Mouse (Mus musculus) cortical plate, adult 2 months (tissue): ENCODE measurements around the gene Egfl8. TPM values are rescaled to one million over a fixed set of nuclear protein-coding genes. Genes with fewer than 3 reads are reported as not detected.
A peak's percentile ranks its signal among the peaks of the same experiment; 100 is the strongest.

Experiments used
- H3K27ac ChIP-seq: fragments of 200-500 bp; 2 replicates; pipeline ENCODE4 v1.5.1; 2012; ENCODE audit warnings: low read length, control low read depth, inconsistent platforms; ENCODE audit not compliant: insufficient read depth
- H3K4me1 ChIP-seq: fragments of 200-500 bp; 2 replicates; pipeline ENCODE4 v1.6.1; 2011; ENCODE audit warnings: low read length; ENCODE audit not compliant: control insufficient read depth, insufficient read depth
- H3K4me3 ChIP-seq: fragments of 200-500 bp; 2 replicates; pipeline ENCODE4 v1.5.1; 2011; ENCODE audit warnings: mild to moderate bottlenecking, low read length, control low read depth; ENCODE audit not compliant: insufficient read depth
- CTCF ChIP-seq: fragments of 200-500 bp; IDR thresholded peaks from 2 replicates; pipeline ENCODE4 v1.5.1; 2011; ENCODE audit warnings: mild to moderate bottlenecking, control low read depth, low read length; ENCODE audit not compliant: insufficient read depth; ENCODE audit errors: extremely low read depth
- POLR2A ChIP-seq: fragments of 200-500 bp; IDR thresholded peaks from 2 replicates; pipeline ENCODE4 v1.6.1; 2011; ENCODE audit warnings: mild to moderate bottlenecking, low read length, control low read depth; ENCODE audit not compliant: insufficient read depth; ENCODE audit errors: extremely low read depth
- polyA plus RNA-seq: library from polyadenylated mRNA; depleted of rRNA; stranded (reverse); fragments of >200 nt; gene quantifications from 2 replicates; pipeline ENCODE4 v1.2.3, GENCODE M21; 2012

Gene Egfl8
- polyA plus RNA-seq, 1 experiment, result 5.3 TPM

DNA sequence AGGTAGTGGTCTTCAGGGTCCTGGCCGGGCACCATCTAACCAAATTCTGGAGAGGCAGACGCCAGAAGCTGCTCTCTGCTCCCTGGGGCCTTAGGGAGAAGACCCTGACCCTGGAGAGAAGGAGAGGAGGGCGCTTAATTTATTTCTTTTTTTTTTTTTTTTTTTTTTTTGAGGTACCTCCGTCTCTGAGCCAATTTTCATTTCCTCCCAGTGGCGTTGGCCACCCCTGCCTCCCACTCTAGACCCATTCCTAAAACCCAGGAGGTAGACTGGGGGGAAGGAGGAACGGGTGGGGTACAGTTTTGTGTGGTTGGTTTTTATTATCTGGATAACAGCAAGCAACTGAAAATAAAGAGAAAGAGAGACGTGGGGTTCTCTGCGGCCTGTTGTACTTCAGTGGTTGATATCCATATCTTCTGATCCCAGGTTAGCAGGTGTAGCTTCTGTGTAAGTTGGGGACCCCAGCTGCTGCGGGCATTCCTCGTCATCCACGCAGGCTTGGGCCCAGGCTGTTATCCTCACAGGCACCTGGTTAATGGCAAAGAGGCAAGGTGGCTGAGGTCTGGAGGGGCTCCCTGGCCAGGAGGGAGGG, 2.6 kb downstream of the Egfl8 start:
- TF ChIP-seq CTCF (no peak), POLR2A (no peak)
- Histone ChIP-seq H3K4me3 (no peak overlapping the region), H3K27ac (no peak overlapping the region), H3K4me1 (peaks cover 5% of the 10 kb centered on the region)

DNA sequence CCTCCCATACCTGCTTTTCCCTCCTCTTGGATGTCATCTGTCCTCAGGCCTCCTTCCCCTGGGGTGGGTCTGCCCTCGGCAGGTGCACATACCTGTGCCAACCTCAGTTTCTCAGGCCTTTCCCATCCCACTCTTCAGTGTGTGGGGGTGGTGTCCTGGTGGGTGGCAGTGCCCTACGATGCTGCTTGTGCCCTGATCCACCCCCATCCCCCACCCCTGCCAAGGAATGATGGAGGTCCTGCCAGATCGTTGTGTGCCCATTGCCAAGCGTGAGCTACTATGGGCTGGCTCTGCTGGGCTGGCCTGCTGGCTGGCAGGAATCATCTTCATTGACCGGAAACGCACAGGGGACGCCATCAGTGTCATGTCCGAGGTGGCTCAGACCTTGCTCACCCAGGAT, 4.7 kb downstream of the Egfl8 start:
- Histone ChIP-seq H3K4me1 (peaks cover 8% of the 10 kb centered on the region), H3K27ac (no peak overlapping the region), H3K4me3 (no peak overlapping the region)
- TF ChIP-seq CTCF (no peak), POLR2A (no peak)

DNA sequence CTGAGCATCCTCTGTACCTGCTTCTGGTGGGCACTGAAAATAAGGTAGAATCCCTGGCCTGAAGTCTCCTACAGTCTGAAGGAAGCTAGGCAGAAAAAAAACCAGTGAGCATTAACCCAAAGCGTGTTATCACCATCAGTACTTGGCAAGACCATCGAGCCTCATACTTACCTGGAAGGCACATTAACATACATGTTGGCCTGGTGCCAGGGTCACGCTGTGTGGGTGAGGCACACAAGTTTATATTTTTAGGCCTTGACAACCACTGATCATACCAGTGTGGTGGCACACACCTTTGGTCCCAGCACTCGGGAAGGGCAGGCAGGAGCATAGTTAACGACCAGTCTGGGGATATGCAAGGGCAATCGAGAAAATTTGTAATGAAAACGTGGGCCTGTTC, 7.8 kb downstream of the Egfl8 start:
- TF ChIP-seq CTCF, result no peak
- no peak for TF ChIP-seq POLR2A
- Histone ChIP-seq H3K4me3 (no peak overlapping the region), H3K4me1 (peaks cover 9% of the 10 kb centered on the region), H3K27ac (no peak overlapping the region)

DNA sequence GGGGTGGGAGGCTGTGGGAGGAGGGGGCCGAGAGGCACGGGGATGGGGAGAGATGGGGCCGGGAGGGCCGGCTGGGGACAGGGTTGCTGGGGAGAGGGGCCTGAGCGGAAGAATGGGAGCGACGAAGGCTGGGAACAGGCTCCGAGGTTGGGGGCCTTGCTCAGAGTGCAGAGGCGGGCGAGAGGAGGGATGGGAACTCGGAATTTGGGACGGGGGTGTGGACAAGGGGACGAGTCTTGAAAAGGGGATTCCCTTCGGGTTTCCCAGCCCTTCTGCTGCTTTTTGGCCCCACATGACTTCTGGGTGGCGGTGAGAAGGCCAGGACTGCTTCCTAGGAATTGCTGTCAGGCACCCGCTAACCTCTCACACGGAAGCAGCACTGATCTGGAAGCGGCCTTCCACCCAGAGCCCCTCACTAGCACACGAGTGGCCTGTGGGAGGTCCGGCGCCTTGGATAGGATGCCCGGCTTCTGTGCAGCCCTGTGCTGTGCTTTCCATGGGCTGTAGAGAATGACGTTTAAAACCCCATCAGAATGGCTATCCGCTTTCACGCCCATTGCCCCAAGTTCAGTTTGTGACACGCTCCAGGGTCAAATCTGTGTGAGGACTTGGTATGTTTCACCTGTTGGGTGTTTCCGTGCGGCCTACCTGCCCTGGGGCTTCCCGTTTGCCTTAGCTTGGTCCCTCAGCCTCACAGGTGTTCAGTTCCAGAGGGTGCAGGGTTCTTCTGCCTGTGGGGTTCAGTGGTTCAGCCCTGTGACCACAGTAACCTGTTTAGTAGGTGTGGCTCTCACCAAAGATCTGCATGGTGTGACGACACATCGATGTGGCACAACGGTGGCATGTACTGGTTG, 9.4 kb downstream of the Egfl8 start:
- TF ChIP-seq POLR2A (no peak), CTCF (no peak)
- Histone ChIP-seq H3K4me1 (peaks cover 9% of the 10 kb centered on the region), H3K27ac (no peak overlapping the region), H3K4me3 (peak overlapping the region; percentile 61)

GRCm38 (mm10) chr17:34605609-34606008, 10.2 kb downstream of the Egfl8 start:
- no peak for TF ChIP-seq CTCF
- peak; percentile 77 for TF ChIP-seq POLR2A
- Histone ChIP-seq H3K4me3 (peak overlapping the region; percentile 61), H3K27ac (peak overlapping the region; percentile 90), H3K4me1 (peaks cover 9% of the 10 kb centered on the region)

GRCm38 (mm10) chr17:34604511-34605237, 11.1 kb downstream of the Egfl8 start:
- Histone ChIP-seq H3K4me3 (peak overlapping the region; percentile 61), H3K4me1 (peaks cover 9% of the 10 kb centered on the region), H3K27ac (peak overlapping the region; percentile 90)
- no peak for TF ChIP-seq POLR2A
- no peak for TF ChIP-seq CTCF

- TF ChIP-seq POLR2A (peak; percentile 66; the same call in 1 of the 2 replicates), CTCF (no peak)
- H3K4me3 ChIP-seq, result peak within 1 kb of the TSS; percentile 69
- H3K4me1 ChIP-seq, result peaks cover 9% of the 10 kb centered on the region
- H3K27ac ChIP-seq, result peak within 1 kb of the TSS; percentile 90
Measured at GRCm38 (mm10) chr17:34604061-34604508, 11.7 kb downstream of the Egfl8 start, which contains the start of gene Agpat1. Gene Agpat1 (plus strand): TSS chr17:34604262.

DNA sequence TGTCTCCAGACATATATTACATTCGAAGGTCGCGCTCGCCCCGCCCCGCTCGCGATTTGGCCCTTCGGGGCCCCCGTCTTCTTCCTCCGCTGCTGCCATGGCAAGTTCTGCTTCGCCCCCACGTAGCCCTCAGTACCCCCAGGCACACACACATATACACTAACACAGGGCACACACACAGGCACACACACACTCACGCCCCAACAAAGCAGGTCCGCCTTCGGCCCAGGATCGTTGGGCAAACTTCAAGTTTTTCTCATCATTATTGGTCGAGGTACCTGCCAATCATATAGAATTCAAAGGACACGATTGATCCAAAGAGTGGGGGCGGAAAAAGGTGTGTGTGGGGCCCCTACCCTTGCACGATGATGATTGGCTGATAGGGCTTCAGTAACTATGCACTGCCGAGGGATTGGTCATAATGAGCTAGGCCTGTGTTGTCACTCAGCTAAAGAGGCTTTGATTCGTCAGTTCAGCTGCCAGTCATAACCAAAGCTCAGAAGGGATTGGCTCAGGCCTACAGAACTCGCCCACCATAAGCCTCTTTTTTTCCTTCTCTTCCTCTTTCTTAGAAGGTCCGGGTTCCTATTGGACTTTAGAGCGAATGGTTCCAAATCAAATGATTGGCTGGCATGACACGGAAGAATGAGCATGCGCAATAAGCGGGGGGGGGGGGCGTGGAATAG, 12.3 kb downstream of the Egfl8 start, which contains the start of gene Rnf5:
Gene Rnf5 (minus strand): TSS at position 316 of the 686 bp plus-strand sequence.
- TF ChIP-seq CTCF (no peak), POLR2A (peak; percentile 62; the same call in 1 of the 2 replicates)
- Histone ChIP-seq H3K4me1 (peaks cover 8% of the 10 kb centered on the region), H3K4me3 (peak within 1 kb of the TSS; percentile 69), H3K27ac (peak within 1 kb of the TSS; percentile 90)

GRCm38 (mm10) chr17:34601796-34602195, 14.0 kb downstream of the Egfl8 start:
- Histone ChIP-seq H3K27ac (no peak overlapping the region), H3K4me1 (peaks cover 5% of the 10 kb centered on the region), H3K4me3 (no peak overlapping the region)
- TF ChIP-seq POLR2A (no peak), CTCF (no peak)

DNA sequence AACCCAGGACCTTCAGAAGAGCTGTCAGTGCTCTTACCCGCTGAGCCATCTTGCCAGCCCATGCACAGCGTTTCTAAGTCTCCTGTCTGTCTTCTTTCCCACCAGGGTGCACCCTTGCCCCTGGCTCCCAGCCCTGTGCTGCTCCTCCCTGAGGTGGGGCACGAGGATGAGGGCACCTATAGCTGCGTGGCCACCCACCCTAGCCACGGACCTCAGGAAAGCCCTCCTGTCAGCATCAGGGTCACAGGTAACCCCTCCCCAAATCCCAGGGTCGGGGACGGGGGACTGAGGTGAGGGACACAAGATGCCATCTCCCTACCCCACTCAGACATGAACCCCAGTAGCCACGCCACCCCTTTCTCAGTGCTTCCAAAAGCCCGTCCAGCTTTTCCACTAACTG, 15.9 kb downstream of the Egfl8 start:
- Histone ChIP-seq H3K4me3 (no peak overlapping the region), H3K27ac (no peak overlapping the region), H3K4me1 (peaks cover 3% of the 10 kb centered on the region)
- TF ChIP-seq CTCF, result no peak
- TF ChIP-seq POLR2A, result no peak
